Mouse (Mus musculus): ENCODE data around the gene Ace3. TPM values are rescaled to one million over a fixed set of nuclear protein-coding genes. Genes with fewer than 3 reads are reported as not detected.
A peak's percentile ranks its signal among the peaks of the same experiment; 100 is the strongest.

The Ace3 gene
- total and polyA plus RNA-seq, 2 experiments from 2014 or later = not detected

DNA sequence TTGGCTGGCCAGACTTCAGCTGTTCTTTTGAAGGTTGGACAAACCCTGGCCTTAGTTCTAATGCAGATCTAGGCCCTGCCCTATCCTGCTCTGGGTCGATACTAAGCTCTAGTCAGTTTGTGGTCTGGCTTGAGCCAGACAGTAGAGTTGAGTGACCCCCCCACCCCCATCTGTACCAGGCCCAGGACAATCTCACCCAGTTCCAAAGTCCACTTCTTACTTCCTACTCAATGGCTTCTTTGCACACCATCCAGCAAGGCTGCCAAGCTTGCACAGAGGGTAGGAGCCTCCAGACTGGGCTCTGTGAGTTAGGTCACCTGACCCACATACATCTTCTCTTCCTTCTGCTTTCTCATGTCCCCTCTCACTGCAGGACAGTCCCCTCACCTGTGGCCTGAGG lies 10.1 kb downstream of the Ace3 start:
- no peak overlapping the region for H3K4me3 ChIP-seq (ENCODE audit: low read depth, low read length)
- no peaks in the 10 kb centered on the region for H3K9me3 ChIP-seq (ENCODE audit: low read length)
- H3K27ac ChIP-seq (ENCODE audit: low read depth, low read length) = no peak overlapping the region
- ATAC-seq (no peak), DNase-seq (no peak)
- 96% methylated on average over 1 of the region's 1 CpGs for WGBS
- H3K9ac ChIP-seq = no peak overlapping the region
- H3K36me3 ChIP-seq (ENCODE audit: insufficient read depth) = no peaks in the 10 kb centered on the region
- no peaks in the 10 kb centered on the region; the same call in 1 of the 2 replicates for H3K27me3 ChIP-seq (ENCODE audit: insufficient read depth, low read length)
- no peaks in the 10 kb centered on the region for H3K4me1 ChIP-seq (ENCODE audit: insufficient read depth)
- H3K4me2 ChIP-seq (ENCODE audit: low read depth) = no peak overlapping the region
- no peak for TF ChIP-seq CTCF (IDR thresholded peaks at IDR 0.05; ENCODE audit: low read depth)

DNA sequence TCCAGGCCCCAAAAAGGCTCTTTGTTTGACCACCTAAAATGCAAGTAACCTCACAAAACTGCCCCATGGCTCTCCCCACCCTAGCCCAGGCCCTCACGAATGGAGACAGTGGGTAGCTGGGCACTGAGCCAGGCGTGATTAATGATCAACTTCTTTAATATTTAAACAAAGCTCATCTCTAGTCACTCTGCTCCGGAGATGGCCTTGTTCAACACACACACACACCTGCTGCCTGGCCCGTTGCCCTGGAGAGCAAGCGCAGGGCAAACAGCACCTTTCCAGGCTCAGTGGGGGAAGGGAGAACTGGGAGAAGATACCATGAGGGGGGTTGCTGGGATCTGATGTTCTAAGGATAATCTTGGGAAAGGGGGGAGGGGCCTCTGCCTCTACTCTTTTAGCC lies 11.5 kb downstream of the Ace3 start:
- ATAC-seq (no peak), DNase-seq (no peak)
- Histone ChIP-seq H3K27ac (ENCODE audit: low read depth, low read length) (no peak overlapping the region), H3K4me3 (ENCODE audit: low read depth, low read length) (no peak overlapping the region), H3K36me3 (ENCODE audit: insufficient read depth) (no peaks in the 10 kb centered on the region), H3K27me3 (ENCODE audit: insufficient read depth, low read length) (no peaks in the 10 kb centered on the region; the same call in 1 of the 2 replicates), H3K4me1 (ENCODE audit: insufficient read depth) (no peaks in the 10 kb centered on the region), H3K9me3 (ENCODE audit: low read length) (no peaks in the 10 kb centered on the region), H3K4me2 (ENCODE audit: low read depth) (no peak overlapping the region), H3K9ac (no peak overlapping the region)
- WGBS = 36% methylated on average over 5 of the region's 5 CpGs
- TF ChIP-seq CTCF (IDR thresholded peaks at IDR 0.05; ENCODE audit: low read depth) = no peak

DNA sequence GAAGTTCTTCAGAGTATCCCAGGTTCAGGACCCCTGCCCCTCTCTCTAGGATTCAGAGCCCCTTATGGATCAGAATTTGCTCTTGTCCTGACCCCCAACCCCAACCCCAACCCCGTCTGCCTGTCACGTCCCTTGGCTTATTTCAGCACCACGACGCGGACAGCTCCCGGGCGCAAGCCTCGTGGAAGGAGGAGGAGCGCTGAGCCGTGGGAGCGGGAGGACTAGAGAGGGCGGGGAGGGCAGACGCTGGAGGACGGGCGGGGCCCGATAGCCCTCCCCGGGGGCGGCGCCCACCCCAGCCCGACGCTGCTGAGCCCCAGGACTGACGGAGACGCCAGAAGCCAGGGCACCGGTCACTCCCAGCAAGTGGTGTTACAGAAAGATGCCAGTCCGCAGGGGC lies 13.3 kb downstream of the Ace3 start, which contains the start of gene Kcnh6:
TSS of gene Kcnh6 (plus strand) at position 304 of the 400 bp plus-strand sequence.
- no peak for ATAC-seq
- no peak within 1 kb of the TSS for H3K9ac ChIP-seq
- H3K36me3 ChIP-seq (ENCODE audit: insufficient read depth) = no peaks in the 10 kb centered on the region
- WGBS = under 1% methylated on average over 24 of the region's 25 CpGs
- no peaks in the 10 kb centered on the region for H3K9me3 ChIP-seq (ENCODE audit: low read length)
- peak within 1 kb of the TSS; percentile 46 for H3K4me2 ChIP-seq (ENCODE audit: low read depth)
- no peaks in the 10 kb centered on the region for H3K4me1 ChIP-seq (ENCODE audit: insufficient read depth)
- no peak for DNase-seq
- peak within 1 kb of the TSS; percentile 17; the same call in 1 of the 2 replicates for H3K4me3 ChIP-seq (ENCODE audit: low read depth, low read length)
- no peak for TF ChIP-seq CTCF (IDR thresholded peaks at IDR 0.05; ENCODE audit: low read depth)
- H3K27me3 ChIP-seq (ENCODE audit: insufficient read depth, low read length) = no peaks in the 10 kb centered on the region; the same call in 1 of the 2 replicates
- H3K27ac ChIP-seq (ENCODE audit: low read depth, low read length) = no peak within 1 kb of the TSS

DNA sequence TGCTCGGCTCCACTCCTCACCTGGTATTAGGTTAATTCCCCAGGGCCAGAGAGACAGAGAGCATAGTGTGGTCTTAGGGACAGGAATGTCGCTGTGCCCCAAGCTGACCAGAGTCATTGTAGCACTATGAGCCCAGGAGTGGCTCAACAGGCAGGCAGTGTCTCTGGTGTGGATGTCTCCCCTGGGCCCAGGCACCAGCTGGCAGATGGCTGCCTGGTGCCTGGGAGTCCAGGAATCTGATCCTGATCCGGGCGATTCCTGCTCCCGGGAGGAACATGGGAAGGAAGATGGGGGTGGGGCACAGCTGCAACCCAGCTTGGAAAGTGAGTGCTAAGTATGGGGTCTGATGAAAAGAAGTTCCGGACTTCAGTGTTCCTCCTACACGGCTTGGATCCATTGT lies 18.2 kb downstream of the Ace3 start:
- Histone ChIP-seq H3K9me3 (ENCODE audit: low read length) (no peaks in the 10 kb centered on the region), H3K4me2 (ENCODE audit: low read depth) (no peak overlapping the region), H3K4me1 (ENCODE audit: insufficient read depth) (peaks cover 6% of the 10 kb centered on the region; the same call in 1 of the 2 replicates), H3K4me3 (ENCODE audit: low read depth, low read length) (no peak overlapping the region), H3K27ac (ENCODE audit: low read depth, low read length) (no peak overlapping the region), H3K27me3 (ENCODE audit: insufficient read depth, low read length) (no peaks in the 10 kb centered on the region; the same call in 1 of the 2 replicates), H3K36me3 (ENCODE audit: insufficient read depth) (no peaks in the 10 kb centered on the region), H3K9ac (no peak overlapping the region)
- 53% methylated on average over 7 of the region's 7 CpGs for WGBS
- ATAC-seq (no peak), DNase-seq (no peak)
- no peak for TF ChIP-seq CTCF (IDR thresholded peaks at IDR 0.05; ENCODE audit: low read depth)

DNA sequence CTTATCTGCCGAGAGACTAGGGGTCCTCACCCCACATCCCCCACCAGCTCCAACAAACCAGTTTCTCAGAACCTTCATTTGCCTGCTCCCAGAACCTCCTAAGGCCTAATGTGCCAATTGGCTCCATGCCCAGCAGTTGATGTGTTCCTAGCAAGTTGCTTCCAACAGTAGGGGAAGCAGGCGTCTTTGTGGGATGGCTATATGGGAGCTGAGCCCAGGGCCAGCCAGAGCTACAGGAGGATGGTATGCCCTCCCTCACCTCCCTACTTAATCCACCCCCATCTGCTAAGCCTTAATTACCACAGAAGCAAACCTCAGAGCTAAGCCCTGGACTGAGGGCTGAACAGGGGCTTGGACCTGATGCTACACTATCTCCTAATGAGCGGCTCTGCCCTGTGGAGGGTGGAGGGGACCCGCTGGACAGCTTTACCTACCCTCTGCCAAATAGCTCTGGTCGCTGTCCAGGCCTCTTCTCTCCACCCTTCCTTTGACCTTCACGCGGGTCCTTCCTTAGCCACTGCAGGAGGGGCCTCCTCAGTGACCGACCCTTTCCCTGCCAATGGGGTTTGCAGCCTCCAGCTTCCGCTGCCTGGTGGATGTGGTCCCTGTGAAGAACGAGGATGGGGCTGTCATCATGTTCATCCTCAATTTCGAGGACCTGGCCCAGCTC lies 19.2 kb downstream of the Ace3 start:
- TF ChIP-seq CTCF (IDR thresholded peaks at IDR 0.05; ENCODE audit: low read depth) = no peak
- ATAC-seq (peak; percentile 50), DNase-seq (peak; percentile 66)
- Histone ChIP-seq H3K9me3 (ENCODE audit: low read length) (no peaks in the 10 kb centered on the region), H3K4me1 (ENCODE audit: insufficient read depth) (peaks cover 6% of the 10 kb centered on the region; the same call in 1 of the 2 replicates), H3K36me3 (ENCODE audit: insufficient read depth) (no peaks in the 10 kb centered on the region), H3K9ac (no peak overlapping the region), H3K4me2 (ENCODE audit: low read depth) (no peak overlapping the region), H3K27ac (ENCODE audit: low read depth, low read length) (no peak overlapping the region), H3K27me3 (ENCODE audit: insufficient read depth, low read length) (no peaks in the 10 kb centered on the region), H3K4me3 (ENCODE audit: low read depth, low read length) (no peak overlapping the region)
- 55% methylated on average over 11 of the region's 11 CpGs for WGBS

DNA sequence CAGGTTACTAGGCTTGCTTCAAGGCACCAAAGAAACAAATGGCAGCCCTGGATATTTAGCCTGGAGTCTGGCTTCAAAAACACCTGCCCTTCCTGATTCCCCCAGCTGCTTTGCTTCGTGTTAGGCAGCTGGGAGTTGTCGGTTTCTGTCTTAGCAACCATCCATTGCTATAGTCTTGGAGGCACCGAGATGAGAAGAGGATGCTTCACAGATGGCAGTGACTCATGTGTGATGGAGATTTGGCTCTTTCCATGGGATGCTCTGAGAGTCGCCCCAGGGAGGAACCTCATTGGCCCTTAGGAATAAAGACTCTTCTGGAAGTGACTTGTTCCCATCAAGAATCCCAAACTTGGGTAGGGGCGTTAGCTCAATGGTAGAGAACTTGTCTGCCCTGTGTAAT lies 22.0 kb downstream of the Ace3 start:
- DNase-seq = no peak
- H3K9ac ChIP-seq = no peak overlapping the region
- no peak overlapping the region for H3K27ac ChIP-seq (ENCODE audit: low read depth, low read length)
- peaks cover 10% of the 10 kb centered on the region; the same call in 1 of the 2 replicates for H3K4me1 ChIP-seq (ENCODE audit: insufficient read depth)
- H3K4me3 ChIP-seq (ENCODE audit: low read depth, low read length) = no peak overlapping the region
- ATAC-seq = no peak
- 81% methylated on average over 5 of the region's 5 CpGs for WGBS
- no peak overlapping the region for H3K4me2 ChIP-seq (ENCODE audit: low read depth)
- no peak for TF ChIP-seq CTCF (IDR thresholded peaks at IDR 0.05; ENCODE audit: low read depth)
- H3K27me3 ChIP-seq (ENCODE audit: insufficient read depth, low read length) = no peaks in the 10 kb centered on the region
- no peaks in the 10 kb centered on the region for H3K36me3 ChIP-seq (ENCODE audit: insufficient read depth)
- H3K9me3 ChIP-seq (ENCODE audit: low read length) = no peaks in the 10 kb centered on the region

DNA sequence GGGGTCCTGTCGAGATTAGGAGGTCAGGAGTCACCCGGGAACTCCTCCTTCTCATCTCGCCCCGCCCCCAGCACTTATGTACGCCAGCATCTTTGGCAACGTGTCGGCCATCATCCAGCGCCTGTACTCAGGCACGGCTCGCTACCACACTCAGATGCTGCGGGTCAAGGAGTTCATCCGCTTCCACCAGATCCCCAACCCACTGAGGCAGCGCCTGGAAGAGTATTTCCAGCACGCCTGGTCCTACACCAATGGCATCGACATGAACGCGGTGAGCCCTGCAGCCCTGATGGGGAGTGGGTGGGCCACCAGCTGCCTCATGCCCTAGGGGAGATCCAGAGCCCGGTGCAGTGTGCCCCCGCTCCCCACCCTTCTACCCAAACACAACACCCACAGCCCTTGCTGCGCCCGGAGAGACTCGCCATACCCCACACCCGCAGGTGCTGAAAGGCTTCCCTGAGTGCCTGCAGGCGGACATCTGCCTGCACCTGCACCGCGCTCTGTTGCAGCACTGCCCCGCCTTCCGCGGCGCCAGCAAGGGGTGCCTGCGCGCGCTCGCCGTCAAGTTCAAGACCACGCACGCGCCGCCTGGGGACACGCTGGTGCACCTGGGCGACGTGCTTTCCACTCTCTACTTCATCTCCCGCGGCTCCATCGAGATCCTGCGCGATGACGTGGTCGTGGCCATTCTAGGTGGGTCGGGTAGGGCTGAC lies 25.7 kb downstream of the Ace3 start:
- H3K27me3 ChIP-seq (ENCODE audit: insufficient read depth, low read length) = no peaks in the 10 kb centered on the region
- no peaks in the 10 kb centered on the region for H3K9me3 ChIP-seq (ENCODE audit: low read length)
- DNase-seq (peak; percentile 70), ATAC-seq (peak; percentile 89)
- WGBS = under 1% methylated on average over 50 of the region's 50 CpGs
- no peaks in the 10 kb centered on the region for H3K36me3 ChIP-seq (ENCODE audit: insufficient read depth)
- peak overlapping the region; percentile 74 for H3K4me2 ChIP-seq (ENCODE audit: low read depth)
- H3K4me1 ChIP-seq (ENCODE audit: insufficient read depth) = 0 out of 2 replicates have a peak, but pooled peaks cover 4% of the 10 kb centered on the region
- peak overlapping the region; percentile 42 for H3K4me3 ChIP-seq (ENCODE audit: low read depth, low read length)
- peak overlapping the region; percentile 57 for H3K9ac ChIP-seq
- peak overlapping the region; percentile 69 for H3K27ac ChIP-seq (ENCODE audit: low read depth, low read length)
- no peak; the same call in 1 of the 2 replicates for TF ChIP-seq CTCF (IDR thresholded peaks at IDR 0.05; ENCODE audit: low read depth)

Measured in forebrain, postnatal 0 days (tissue).